Mouse (Mus musculus) testis, adult 2 months (tissue): ENCODE results near the gene Endov. TPM values are rescaled to one million over a fixed set of nuclear protein-coding genes. Genes with fewer than 3 reads are reported as not detected.

Source experiments
- H3K27ac ChIP-seq: fragments of 200-500 bp; 2 replicates; pipeline ENCODE4 v1.5.1; 2012; ENCODE audit warnings: low read depth, low read length; ENCODE audit not compliant: control insufficient read depth, insufficient read depth
- H3K27me3 ChIP-seq: fragments of 200-500 bp; 2 replicates; pipeline ENCODE4 v1.6.1; 2012; ENCODE audit warnings: mild to moderate bottlenecking, low read length, moderate library complexity; ENCODE audit not compliant: control insufficient read depth, insufficient read depth
- H3K36me3 ChIP-seq: fragments of 200-500 bp; 2 replicates; pipeline ENCODE4 v1.6.1; 2012; ENCODE audit warnings: mild to moderate bottlenecking, low read length; ENCODE audit not compliant: control insufficient read depth, insufficient read depth
- H3K4me1 ChIP-seq: fragments of 200-500 bp; 2 replicates; pipeline ENCODE4 v1.6.1; 2012; ENCODE audit warnings: low read length; ENCODE audit not compliant: control insufficient read depth, insufficient read depth
- H3K4me3 ChIP-seq: fragments of 200-500 bp; 2 replicates; pipeline ENCODE4 v1.5.1; 2012; ENCODE audit warnings: low read depth, mild to moderate bottlenecking, low read length, moderate library complexity, mixed read lengths; ENCODE audit not compliant: control insufficient read depth
- CTCF ChIP-seq: fragments of 200-500 bp; IDR thresholded peaks from 2 replicates; pipeline ENCODE4 v1.5.1; 2012; ENCODE audit warnings: low read depth, mild to moderate bottlenecking, inconsistent platforms, low read length, moderate library complexity; ENCODE audit not compliant: control insufficient read depth, insufficient read depth, insufficient replicate concordance
- POLR2A ChIP-seq: fragments of 200-500 bp; IDR thresholded peaks from 2 replicates; pipeline ENCODE4 v1.6.1; 2012; ENCODE audit warnings: low read depth, mild to moderate bottlenecking, inconsistent platforms, low read length, moderate library complexity; ENCODE audit not compliant: control insufficient read depth
- polyA plus RNA-seq: library from polyadenylated mRNA; depleted of rRNA; stranded (reverse); fragments of >200 nt; gene quantifications from 2 replicates; pipeline ENCODE4 v1.2.3, GENCODE M21; 2012

Gene Endov
- polyA plus RNA-seq, 1 experiment: 12.8 TPM

DNA sequence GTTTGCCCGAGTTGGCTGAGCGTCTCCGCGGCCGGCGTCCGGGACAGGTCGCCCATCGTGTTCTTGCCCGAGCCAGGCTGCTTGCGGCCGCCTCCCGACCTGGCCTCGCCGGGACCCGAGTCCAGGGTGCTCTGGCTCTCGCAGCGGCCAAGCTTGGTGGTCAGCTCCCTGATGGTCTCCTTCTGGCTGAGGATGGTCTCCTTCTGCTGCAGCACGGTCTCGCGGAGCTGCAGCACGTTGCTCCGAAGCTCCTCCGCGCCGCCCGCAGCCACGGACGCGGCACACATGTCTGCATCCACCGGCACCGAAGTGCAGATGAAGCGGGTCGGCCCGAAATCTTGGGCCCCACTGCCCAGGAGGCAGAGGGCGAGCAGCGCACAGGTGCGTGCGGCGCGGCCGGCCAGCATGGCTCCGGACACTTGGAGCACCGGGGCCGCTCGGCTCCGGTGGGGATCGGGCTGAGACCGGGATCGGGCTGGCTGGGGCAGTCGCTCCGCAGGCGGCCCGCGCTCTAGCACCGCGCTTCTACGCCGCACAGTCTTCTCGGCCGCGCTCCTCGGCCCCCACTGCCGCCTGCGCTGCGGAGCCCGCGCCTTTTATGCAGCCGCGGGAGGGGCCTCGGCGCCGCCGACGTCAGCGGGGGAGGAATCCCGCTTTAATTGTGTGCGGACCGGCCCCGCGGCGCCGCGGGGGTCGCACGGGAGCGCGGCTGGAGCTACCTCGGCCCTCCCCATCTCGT, 56.2 kb downstream of the Endov start, which contains the start of gene Nptx1:
Gene Nptx1 (minus strand): TSS at position 571 of the 739 bp plus-strand sequence.
- no peak within 1 kb of the TSS for H3K27ac ChIP-seq
- no peaks in the 10 kb centered on the region for H3K36me3 ChIP-seq
- H3K4me3 ChIP-seq: peak within 1 kb of the TSS; percentile 23
- TF ChIP-seq POLR2A (no peak), CTCF (no peak)
- peaks cover 4% of the 10 kb centered on the region for H3K27me3 ChIP-seq
- peaks cover 11% of the 10 kb centered on the region for H3K4me1 ChIP-seq

DNA sequence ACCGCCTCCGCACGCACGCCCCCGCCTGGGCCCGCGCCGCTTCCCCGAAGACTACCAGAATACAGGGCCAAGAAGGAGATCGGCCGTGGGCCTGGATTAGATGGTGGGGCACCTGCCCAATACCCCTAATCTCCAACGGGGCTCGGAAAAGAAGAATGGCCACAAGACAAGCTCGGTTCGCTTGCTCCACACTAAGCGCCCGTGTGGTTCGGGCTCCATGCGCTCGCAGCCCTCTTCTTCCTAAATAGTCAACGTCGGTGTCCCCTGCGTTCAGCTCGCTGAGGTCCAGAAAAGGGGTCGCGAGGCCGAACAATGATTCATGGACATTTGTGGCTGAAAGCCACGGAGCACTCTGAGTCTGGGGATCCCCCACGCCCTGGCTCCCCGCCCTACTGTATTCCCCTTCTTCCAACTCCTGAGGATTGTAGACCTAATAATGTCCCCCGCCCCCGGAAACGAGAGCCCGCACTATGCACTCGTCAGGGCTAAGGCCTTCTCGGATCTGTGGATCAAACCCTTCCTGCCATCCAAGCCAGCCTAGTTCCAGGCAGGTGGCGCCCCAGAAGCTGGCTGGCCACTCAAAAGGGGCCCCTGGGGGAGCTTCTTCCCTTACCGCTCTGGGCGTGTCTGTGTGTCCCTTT, 56.9 kb downstream of the Endov start:
- TF ChIP-seq POLR2A (no peak), CTCF (no peak)
- no peak overlapping the region for H3K4me3 ChIP-seq
- H3K27ac ChIP-seq: no peak overlapping the region
- H3K4me1 ChIP-seq: peaks cover 11% of the 10 kb centered on the region
- H3K36me3 ChIP-seq: no peaks in the 10 kb centered on the region
- H3K27me3 ChIP-seq: peaks cover 4% of the 10 kb centered on the region

DNA sequence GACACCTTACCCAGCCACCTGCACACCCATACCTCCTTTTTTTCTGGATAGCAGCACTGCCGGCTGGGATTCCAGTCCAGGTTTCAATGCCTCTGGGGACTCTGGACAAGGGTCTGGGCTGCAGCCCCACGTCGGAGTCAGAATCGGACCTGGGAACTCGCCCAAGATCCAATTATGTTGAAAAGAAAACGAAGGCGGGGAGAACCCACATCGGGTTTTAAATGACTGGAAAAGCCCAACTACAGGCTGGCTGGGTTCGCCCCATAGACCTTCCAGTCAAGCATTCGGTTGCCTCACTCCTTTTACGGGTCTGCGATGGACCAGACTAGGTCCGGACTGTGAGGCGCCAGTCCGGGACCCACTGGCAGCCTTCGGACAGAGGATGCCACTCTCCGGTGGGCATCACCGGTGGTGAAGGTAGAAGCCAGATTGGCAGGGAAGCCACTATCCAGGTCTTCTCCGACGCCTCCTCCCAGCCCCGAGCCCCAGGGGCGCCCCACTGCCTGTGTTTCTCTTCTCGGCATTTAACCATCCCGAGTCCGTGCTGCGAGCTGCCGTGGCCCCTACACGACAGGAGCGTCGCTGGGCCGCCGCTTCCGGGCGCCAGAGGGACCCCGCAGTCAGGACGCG, 57.7 kb downstream of the Endov start:
- Histone ChIP-seq H3K4me1 (peaks cover 11% of the 10 kb centered on the region), H3K4me3 (no peak overlapping the region), H3K27ac (no peak overlapping the region), H3K27me3 (peaks cover 4% of the 10 kb centered on the region), H3K36me3 (no peaks in the 10 kb centered on the region)
- TF ChIP-seq POLR2A (no peak), CTCF (no peak)

DNA sequence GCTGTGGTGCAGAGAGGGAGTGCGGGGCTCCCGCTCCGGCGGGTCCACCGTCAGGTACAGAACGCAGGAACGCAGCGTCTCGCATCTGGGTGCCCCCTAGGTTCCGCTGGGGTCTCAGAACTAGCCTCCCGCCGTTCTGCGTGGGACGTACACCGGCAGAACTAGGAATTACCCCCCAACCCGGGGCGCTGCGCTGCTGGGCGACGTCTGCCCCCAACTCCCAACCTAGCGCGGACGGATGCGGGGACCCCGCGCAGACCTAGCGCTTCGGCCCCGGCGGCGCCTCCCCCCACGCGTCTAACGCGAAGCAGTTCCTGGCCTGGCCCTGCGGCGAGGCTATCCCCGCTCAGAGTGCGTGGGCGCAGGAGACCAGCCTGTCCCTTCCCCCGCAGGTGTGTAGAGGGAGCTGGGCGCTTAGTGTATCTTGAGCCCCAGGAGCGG, 58.2 kb downstream of the Endov start:
- peaks cover 4% of the 10 kb centered on the region for H3K27me3 ChIP-seq
- H3K36me3 ChIP-seq: no peaks in the 10 kb centered on the region
- no peak overlapping the region for H3K27ac ChIP-seq
- no peak overlapping the region for H3K4me3 ChIP-seq
- TF ChIP-seq CTCF: no peak
- no peak for TF ChIP-seq POLR2A
- peaks cover 11% of the 10 kb centered on the region for H3K4me1 ChIP-seq

DNA sequence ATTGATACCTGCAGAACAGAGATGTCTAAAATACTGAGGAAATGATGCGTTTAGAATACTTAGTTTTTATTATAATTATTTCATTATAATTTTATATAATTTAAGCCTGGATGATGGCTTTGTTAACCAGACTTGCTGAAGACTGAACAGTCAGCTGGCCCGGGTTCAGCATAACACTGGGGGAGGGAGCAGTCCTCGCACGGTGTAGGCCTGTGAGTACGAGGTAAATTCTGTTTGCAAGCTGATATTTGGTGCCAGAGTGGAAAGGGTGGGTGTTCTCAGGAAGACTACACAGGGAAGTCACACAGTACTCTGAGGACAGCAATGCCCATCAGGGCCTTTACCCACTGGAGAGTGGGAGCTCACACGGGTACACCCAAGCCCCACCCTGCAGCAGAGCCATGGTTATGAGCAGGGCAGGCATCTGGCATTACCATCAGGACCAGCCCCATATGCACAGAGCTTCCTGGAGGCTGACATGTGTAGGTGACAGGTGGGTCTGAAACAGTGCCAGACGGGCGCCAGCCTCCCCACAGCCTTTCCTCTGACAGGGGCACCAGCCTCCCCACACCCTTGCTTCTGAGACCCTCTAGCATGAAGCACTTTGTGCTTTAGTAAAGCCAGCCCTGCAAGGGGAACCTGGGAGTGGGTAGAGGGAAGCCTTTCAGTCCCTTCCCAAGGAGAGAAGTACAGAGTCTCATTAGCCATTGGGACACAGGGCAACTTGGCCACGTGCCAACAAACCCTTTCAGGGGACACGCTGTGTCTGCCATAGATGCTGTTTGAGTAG, 59.6 kb downstream of the Endov start:
- Histone ChIP-seq H3K4me1 (peaks cover 11% of the 10 kb centered on the region), H3K27me3 (peaks cover 4% of the 10 kb centered on the region), H3K4me3 (no peak overlapping the region), H3K27ac (no peak overlapping the region), H3K36me3 (no peaks in the 10 kb centered on the region)
- TF ChIP-seq POLR2A: no peak
- TF ChIP-seq CTCF: no peak

DNA sequence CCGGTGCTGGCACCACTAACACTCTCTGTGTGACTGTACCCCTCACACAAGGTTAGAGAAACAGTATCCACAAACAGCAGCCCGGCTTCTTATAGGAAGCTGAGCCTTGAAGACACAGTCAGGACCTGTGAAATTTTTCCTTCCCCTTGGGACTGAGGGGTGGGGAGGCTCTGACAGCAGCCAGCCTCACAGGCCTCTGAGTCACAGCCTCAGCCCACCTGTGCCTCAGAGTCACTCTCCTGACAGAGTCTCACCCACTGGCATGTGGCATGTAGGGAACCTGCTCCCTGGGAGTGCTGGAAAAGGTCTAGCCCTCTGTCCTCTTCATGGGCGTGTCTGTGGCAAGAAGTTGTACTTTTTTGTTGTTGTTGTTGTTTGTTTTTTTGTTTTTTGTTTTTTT, 60.3 kb downstream of the Endov start:
- Histone ChIP-seq H3K27me3 (peaks cover 4% of the 10 kb centered on the region), H3K4me1 (peaks cover 11% of the 10 kb centered on the region), H3K27ac (no peak overlapping the region), H3K36me3 (no peaks in the 10 kb centered on the region), H3K4me3 (no peak overlapping the region)
- TF ChIP-seq POLR2A (no peak), CTCF (no peak)

DNA sequence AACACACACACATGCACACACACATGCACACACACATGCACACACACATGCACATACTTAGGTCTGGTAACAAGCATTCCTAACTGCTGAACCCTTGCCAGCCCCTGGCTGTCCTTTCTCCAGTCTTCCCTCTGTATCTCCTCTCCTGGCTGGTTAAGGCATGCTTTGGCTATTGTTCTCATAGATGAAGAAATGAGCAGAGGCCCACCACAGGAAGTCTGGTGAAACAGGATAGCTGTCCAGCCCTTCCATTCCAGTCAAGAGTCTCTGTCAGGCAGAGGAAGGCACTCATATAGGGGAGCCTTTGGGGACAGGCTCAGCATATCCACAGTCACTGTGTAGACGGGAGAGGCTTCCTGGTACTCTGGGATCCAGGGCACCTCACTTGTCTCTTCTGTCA, 61.2 kb downstream of the Endov start:
- no peak for TF ChIP-seq CTCF
- no peak for TF ChIP-seq POLR2A
- peaks cover 4% of the 10 kb centered on the region for H3K27me3 ChIP-seq
- H3K4me1 ChIP-seq: peaks cover 7% of the 10 kb centered on the region
- no peaks in the 10 kb centered on the region for H3K36me3 ChIP-seq
- no peak overlapping the region for H3K27ac ChIP-seq
- H3K4me3 ChIP-seq: no peak overlapping the region
